Mouse (Mus musculus): ENCODE measurements around the gene Marc1. TPM values are rescaled to one million over a fixed set of nuclear protein-coding genes. Genes with fewer than 3 reads are reported as not detected.

Marc1 gene
- polyA plus RNA-seq, 1 experiment from 2014 or later, result 1.6 TPM

- Histone ChIP-seq H3K9ac (ENCODE audit: low read depth, low read length) (no peak overlapping the region), H3K4me1 (replicated peaks; ENCODE audit: control insufficient read depth, insufficient read depth, low read length) (no peaks in the 10 kb centered on the region), H3K9me3 (ENCODE audit: control insufficient read depth) (no peaks in the 10 kb centered on the region), H3K27me3 (replicated peaks; ENCODE audit: control insufficient read depth, insufficient read depth, low read length) (peaks cover 1% of the 10 kb centered on the region; the same call in 1 of the 2 replicates), H3K27ac (ENCODE audit: low read depth, low read length) (no peak overlapping the region), H3K36me3 (ENCODE audit: control insufficient read depth, insufficient read depth) (no peaks in the 10 kb centered on the region), H3K4me2 (replicated peaks; ENCODE audit: low read depth) (no peak overlapping the region), H3K4me3 (ENCODE audit: low read depth, low read length) (no peak overlapping the region)
- no peak for TF ChIP-seq CTCF (IDR thresholded peaks at IDR 0.05; ENCODE audit: low read depth)
- ATAC-seq, result no peak
- WGBS, result 55% methylated on average over 10 of the region's 10 CpGs
Measured at GRCm38 (mm10) chr1:184781286-184782160, 29.6 kb downstream of the Marc1 start.

GRCm38 (mm10) chr1:184778157-184778556, 33.0 kb downstream of the Marc1 start:
- Histone ChIP-seq H3K4me3 (ENCODE audit: low read depth, low read length) (no peak overlapping the region), H3K4me2 (replicated peaks; ENCODE audit: low read depth) (no peak overlapping the region), H3K9ac (ENCODE audit: low read depth, low read length) (no peak overlapping the region), H3K9me3 (ENCODE audit: control insufficient read depth) (no peaks in the 10 kb centered on the region), H3K27ac (ENCODE audit: low read depth, low read length) (no peak overlapping the region), H3K36me3 (ENCODE audit: control insufficient read depth, insufficient read depth) (no peaks in the 10 kb centered on the region), H3K27me3 (replicated peaks; ENCODE audit: control insufficient read depth, insufficient read depth, low read length) (peaks cover 5% of the 10 kb centered on the region; the same call in 1 of the 2 replicates), H3K4me1 (replicated peaks; ENCODE audit: control insufficient read depth, insufficient read depth, low read length) (no peaks in the 10 kb centered on the region)
- 92% methylated on average over 6 of the region's 6 CpGs for WGBS
- ATAC-seq, result no peak
- TF ChIP-seq CTCF (IDR thresholded peaks at IDR 0.05; ENCODE audit: low read depth), result no peak

GRCm38 (mm10) chr1:184777061-184777795, 33.9 kb downstream of the Marc1 start:
- Histone ChIP-seq H3K4me2 (replicated peaks; ENCODE audit: low read depth) (no peak overlapping the region), H3K36me3 (ENCODE audit: control insufficient read depth, insufficient read depth) (no peaks in the 10 kb centered on the region), H3K9me3 (ENCODE audit: control insufficient read depth) (no peaks in the 10 kb centered on the region), H3K4me3 (ENCODE audit: low read depth, low read length) (no peak overlapping the region), H3K27me3 (replicated peaks; ENCODE audit: control insufficient read depth, insufficient read depth, low read length) (peaks cover 5% of the 10 kb centered on the region; the same call in 1 of the 2 replicates), H3K9ac (ENCODE audit: low read depth, low read length) (no peak overlapping the region), H3K27ac (ENCODE audit: low read depth, low read length) (no peak overlapping the region), H3K4me1 (replicated peaks; ENCODE audit: control insufficient read depth, insufficient read depth, low read length) (no peaks in the 10 kb centered on the region)
- peak; percentile 40 for TF ChIP-seq CTCF (IDR thresholded peaks at IDR 0.05; ENCODE audit: low read depth)
- ATAC-seq, result no peak
- WGBS, result 33% methylated on average over 22 of the region's 22 CpGs

- H3K27ac ChIP-seq (ENCODE audit: low read depth, low read length), result no peak overlapping the region
- no peaks in the 10 kb centered on the region for H3K4me1 ChIP-seq (replicated peaks; ENCODE audit: control insufficient read depth, insufficient read depth, low read length)
- H3K4me2 ChIP-seq (replicated peaks; ENCODE audit: low read depth), result no peak overlapping the region
- TF ChIP-seq CTCF (IDR thresholded peaks at IDR 0.05; ENCODE audit: low read depth), result no peak
- no peak overlapping the region for H3K9ac ChIP-seq (ENCODE audit: low read depth, low read length)
- 73% methylated on average over 9 of the region's 9 CpGs for WGBS
- H3K4me3 ChIP-seq (ENCODE audit: low read depth, low read length), result no peak overlapping the region
- no peaks in the 10 kb centered on the region for H3K36me3 ChIP-seq (ENCODE audit: control insufficient read depth, insufficient read depth)
- ATAC-seq, result no peak
- peaks cover 5% of the 10 kb centered on the region; the same call in 1 of the 2 replicates for H3K27me3 ChIP-seq (replicated peaks; ENCODE audit: control insufficient read depth, insufficient read depth, low read length)
- no peaks in the 10 kb centered on the region for H3K9me3 ChIP-seq (ENCODE audit: control insufficient read depth)
Measured at GRCm38 (mm10) chr1:184775289-184775688, 35.8 kb downstream of the Marc1 start.

- Histone ChIP-seq H3K27ac (ENCODE audit: low read depth, low read length) (no peak overlapping the region), H3K4me1 (replicated peaks; ENCODE audit: control insufficient read depth, insufficient read depth, low read length) (no peaks in the 10 kb centered on the region), H3K4me2 (replicated peaks; ENCODE audit: low read depth) (no peak overlapping the region), H3K36me3 (ENCODE audit: control insufficient read depth, insufficient read depth) (no peaks in the 10 kb centered on the region), H3K9me3 (ENCODE audit: control insufficient read depth) (no peaks in the 10 kb centered on the region), H3K27me3 (replicated peaks; ENCODE audit: control insufficient read depth, insufficient read depth, low read length) (peaks cover 5% of the 10 kb centered on the region; the same call in 1 of the 2 replicates), H3K4me3 (ENCODE audit: low read depth, low read length) (no peak overlapping the region), H3K9ac (ENCODE audit: low read depth, low read length) (no peak overlapping the region)
- no peak for ATAC-seq
- no peak for TF ChIP-seq CTCF (IDR thresholded peaks at IDR 0.05; ENCODE audit: low read depth)
- WGBS, result 18% methylated on average over 9 of the region's 9 CpGs
Measured at GRCm38 (mm10) chr1:184771891-184772249, 39.2 kb downstream of the Marc1 start.

DNA sequence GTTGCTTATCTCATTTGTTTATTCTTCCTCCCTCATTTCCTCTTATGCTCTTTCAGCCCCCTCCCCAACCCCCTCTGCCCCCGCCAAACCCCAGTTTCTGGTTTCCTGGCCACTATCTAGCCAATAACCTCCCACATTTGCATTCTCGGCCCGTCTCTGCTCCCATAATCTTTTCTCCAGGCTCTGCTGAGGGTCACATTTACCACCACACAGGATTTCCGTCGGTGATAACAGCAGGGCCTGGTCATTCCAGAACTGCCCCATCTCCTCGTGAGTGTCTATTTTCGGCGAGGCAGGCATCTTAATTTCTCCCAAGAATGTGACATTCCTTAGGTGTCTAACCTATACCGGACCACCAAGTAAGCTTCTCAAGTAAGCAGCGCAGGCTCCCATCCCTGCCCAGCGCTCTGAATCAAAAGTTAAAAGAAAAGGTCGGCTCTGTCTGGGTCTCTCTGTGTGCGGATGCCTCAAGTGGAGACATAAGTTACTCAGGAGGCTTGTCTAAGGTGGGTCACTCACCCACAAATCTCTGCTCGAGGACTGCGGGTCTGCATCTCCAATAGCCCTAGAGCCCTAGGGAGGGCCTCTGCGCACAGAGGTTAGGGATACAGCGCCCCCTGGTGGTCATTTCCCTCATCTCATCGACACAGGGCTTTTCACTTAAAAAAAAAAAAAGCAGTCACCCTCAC, 39.8 kb downstream of the Marc1 start:
- no peaks in the 10 kb centered on the region for H3K4me1 ChIP-seq (replicated peaks; ENCODE audit: control insufficient read depth, insufficient read depth, low read length)
- TF ChIP-seq CTCF (IDR thresholded peaks at IDR 0.05; ENCODE audit: low read depth), result peak; percentile 90
- peaks cover 2% of the 10 kb centered on the region; the same call in 1 of the 2 replicates for H3K27me3 ChIP-seq (replicated peaks; ENCODE audit: control insufficient read depth, insufficient read depth, low read length)
- H3K4me3 ChIP-seq (ENCODE audit: low read depth, low read length), result no peak overlapping the region
- no peaks in the 10 kb centered on the region for H3K36me3 ChIP-seq (ENCODE audit: control insufficient read depth, insufficient read depth)
- H3K4me2 ChIP-seq (replicated peaks; ENCODE audit: low read depth), result peak overlapping the region; percentile 11
- WGBS, result 15% methylated on average over 18 of the region's 18 CpGs
- peak; percentile 28; the same call in 1 of the 2 replicates for ATAC-seq
- H3K27ac ChIP-seq (ENCODE audit: low read depth, low read length), result no peak overlapping the region
- no peak overlapping the region for H3K9ac ChIP-seq (ENCODE audit: low read depth, low read length)
- H3K9me3 ChIP-seq (ENCODE audit: control insufficient read depth), result no peaks in the 10 kb centered on the region
